Mouse (Mus musculus) CH12.LX (cell line): Measurements from ENCODE around the gene Bicd2.

Experiments
- CHD2 ChIP-seq: IDR thresholded peaks from 2 replicates; pipeline ENCODE4 v1.6.1; 2011; ENCODE audit warnings: low read length, improper control_type of control experiment
- CTCF ChIP-seq, 2 experiments: IDR thresholded peaks in 1 of 2; conservative IDR thresholded peaks in 1 of 2; 2 replicates each; pipeline ENCODE4 v1.5.1; 2011 to 2012; ENCODE audit warnings: low read depth in 2 of 2, low read length in 2 of 2, improper control_type of control experiment in 1 of 2, inconsistent platforms in 1 of 2, mild to moderate bottlenecking in 1 of 2, moderate library complexity in 1 of 2
- HCFC1 ChIP-seq: IDR thresholded peaks from 2 replicates; pipeline ENCODE4 v1.6.1; 2012; ENCODE audit warnings: low read depth, mild to moderate bottlenecking, inconsistent platforms, low read length, improper control_type of control experiment
- JUN ChIP-seq: IDR thresholded peaks from 2 replicates; pipeline ENCODE4 v1.6.1; 2011; ENCODE audit warnings: low read depth, mild to moderate bottlenecking, low read length, improper control_type of control experiment, moderate library complexity; ENCODE audit not compliant: insufficient read depth
- MAFK ChIP-seq: IDR thresholded peaks from 2 replicates; pipeline ENCODE4 v1.6.1; 2011; ENCODE audit warnings: low read length, improper control_type of control experiment; ENCODE audit not compliant: insufficient replicate concordance
- MAZ ChIP-seq: IDR thresholded peaks from 2 replicates; pipeline ENCODE4 v1.6.1; 2012; ENCODE audit warnings: low read depth, mild to moderate bottlenecking, inconsistent platforms, low read length, improper control_type of control experiment, moderate library complexity
- MYC ChIP-seq: IDR thresholded peaks from 2 replicates; pipeline ENCODE4 v1.6.1; 2011; ENCODE audit warnings: low read depth, mild to moderate bottlenecking, improper control_type of control experiment, low read length
- NRF1 ChIP-seq: IDR thresholded peaks from 2 replicates; pipeline ENCODE4 v1.6.1; 2014; ENCODE audit warnings: low read depth, mild to moderate bottlenecking, inconsistent platforms, low read length, improper control_type of control experiment, moderate library complexity
- POLR2A ChIP-seq: IDR thresholded peaks from 2 replicates; pipeline ENCODE4 v1.6.1; 2011; ENCODE audit warnings: low read depth, mild to moderate bottlenecking, improper control_type of control experiment, low read length
- UBTF ChIP-seq: IDR thresholded peaks from 2 replicates; pipeline ENCODE4 v1.6.1; 2012; ENCODE audit warnings: low read depth, mild to moderate bottlenecking, inconsistent platforms, low read length, improper control_type of control experiment, moderate library complexity
- ZC3H11A ChIP-seq: IDR thresholded peaks from 2 replicates; pipeline ENCODE4 v1.6.1; 2012; ENCODE audit warnings: low read depth, mild to moderate bottlenecking, inconsistent platforms, low read length, improper control_type of control experiment
- ZMIZ1 ChIP-seq: IDR thresholded peaks from 2 replicates; pipeline ENCODE4 v1.6.1; 2012; ENCODE audit warnings: low read depth, mild to moderate bottlenecking, inconsistent platforms, low read length, improper control_type of control experiment

GRCm38 (mm10) chr13:49349836-49350505 lies 8.6 kb downstream of the Bicd2 start:
- TF ChIP-seq CTCF (conservative IDR thresholded peaks at IDR 0.05 in 1 of 2, IDR thresholded peaks at IDR 0.05 in 1 of 2; ENCODE audit: low read depth in 2 of 2, low read length in 2 of 2) (no peak), MAFK (no peak), POLR2A (no peak), UBTF (no peak), MYC (no peak), MAZ (no peak), NRF1 (no peak), ZC3H11A (no peak), CHD2 (no peak), JUN (no peak), HCFC1 (no peak), ZMIZ1 (no peak)
